ENCODE assay signal across 10 mouse cellular contexts in the genomic region with DNA sequence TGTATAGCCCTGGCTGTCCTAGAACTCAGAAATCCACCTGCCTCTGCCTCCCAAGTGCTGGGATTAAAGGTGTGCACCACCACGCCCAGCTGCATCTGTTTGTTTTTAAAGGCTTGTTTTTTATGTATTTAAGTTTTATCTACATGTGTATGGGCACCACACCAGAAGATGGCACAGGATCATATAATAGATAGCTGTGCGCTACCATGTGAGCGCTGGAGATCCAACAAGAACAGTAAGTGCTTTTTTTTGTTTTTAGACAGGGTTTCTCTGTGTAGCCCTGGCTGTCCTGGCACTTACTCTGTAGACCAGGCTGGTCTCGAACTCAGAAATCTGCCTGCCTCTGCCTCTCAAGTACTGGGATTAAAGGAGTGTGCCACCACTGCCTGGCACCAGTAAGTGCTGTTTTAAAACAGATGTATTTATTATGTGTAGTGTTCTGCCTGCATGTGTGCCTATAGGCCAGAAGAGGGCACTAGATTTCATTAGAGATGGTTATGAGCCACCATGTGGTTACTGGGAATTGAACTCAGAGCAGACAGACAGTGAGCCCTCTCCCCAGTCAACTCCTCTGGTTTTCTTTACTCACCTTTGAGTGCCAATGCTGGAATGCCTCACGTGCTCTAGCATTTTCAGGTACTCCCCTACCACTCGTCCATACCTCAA. TPM values are rescaled to one million over a fixed set of nuclear protein-coding genes. Genes with fewer than 3 reads are reported as not detected.
DNase-seq lines count a peak whose midpoint lies in the region; ATAC-seq and TF ChIP-seq lines count a peak whose summit lies in the region.
"Had no signal": no experiment of that assay in that cellular context is flagged by ENCODE, and none has a peak within 500 bp of the region (broad histone marks: within the 10 kb centered on the region; RNA-seq: fewer than 3 reads in every experiment).

No protein-coding gene starts in this region.

- H3K4me1 ChIP-seq in lung, embryonic 14.5 days (ENCODE audit: insufficient read depth): no peaks in the 10 kb centered on the region
- no peaks in the 10 kb centered on the region for H3K4me1 ChIP-seq in midbrain, postnatal 0 days (ENCODE audit: insufficient read depth, low read length)

- H3K27ac ChIP-seq in lung, embryonic 14.5 days (ENCODE audit: low read depth): no peak overlapping the region
- H3K27ac ChIP-seq in midbrain, postnatal 0 days (ENCODE audit: low read depth, low read length): no peak overlapping the region

- H3K9ac ChIP-seq in lung, embryonic 14.5 days: no peak overlapping the region
- no peak overlapping the region for H3K9ac ChIP-seq in midbrain, postnatal 0 days (replicated peaks; ENCODE audit: low read length, poor library complexity, severe bottlenecking)

- ATAC-seq in lung, embryonic 14.5 days (ENCODE audit: insufficient read depth): no peak
- no peak for ATAC-seq in midbrain, postnatal 0 days (ENCODE audit: low FRiP score)

- no peak overlapping the region for H3K4me2 ChIP-seq in lung, embryonic 14.5 days
- H3K4me2 ChIP-seq in midbrain, postnatal 0 days (ENCODE audit: low read depth, low read length, poor library complexity, severe bottlenecking): no peak overlapping the region

- no peaks in the 10 kb centered on the region for H3K9me3 ChIP-seq in lung, embryonic 14.5 days (ENCODE audit: low read depth, low read length)
- H3K9me3 ChIP-seq in midbrain, postnatal 0 days (ENCODE audit: low read length): no peaks in the 10 kb centered on the region

- H3K27me3 ChIP-seq in lung, embryonic 14.5 days (ENCODE audit: insufficient read depth, low read length): no peaks in the 10 kb centered on the region
- H3K27me3 ChIP-seq in midbrain, postnatal 0 days (ENCODE audit: insufficient read depth, low read length): no peaks in the 10 kb centered on the region

- peaks cover 24% of the 10 kb centered on the region for H3K36me3 ChIP-seq in lung, embryonic 14.5 days (ENCODE audit: insufficient read depth)
- H3K36me3 ChIP-seq in midbrain, postnatal 0 days (ENCODE audit: insufficient read depth, low read length): peaks cover 3% of the 10 kb centered on the region; the same call in 1 of the 2 replicates

- WGBS in lung, embryonic 14.5 days: 87% methylated on average over 6 of the region's 6 CpGs
- 90% methylated on average over 6 of the region's 6 CpGs for WGBS in midbrain, postnatal 0 days

- TF ChIP-seq CTCF in lung, embryonic 14.5 days (IDR thresholded peaks at IDR 0.05; ENCODE audit: low read depth): peak; percentile 48
- TF ChIP-seq CTCF in midbrain, postnatal 0 days (IDR thresholded peaks at IDR 0.05): peak; percentile 56

- H3K4me3 ChIP-seq in lung, embryonic 14.5 days (ENCODE audit: low read depth, low read length): no peak overlapping the region
- no peak overlapping the region for H3K4me3 ChIP-seq in midbrain, postnatal 0 days (ENCODE audit: low read depth, low read length)

- DNase-seq in embryo, embryonic 10 days (ENCODE audit: low spot score): peak; percentile 60
- DNase-seq in embryo, embryonic 9.5 days (ENCODE audit: extremely low spot score): no peak
- peak; percentile 53 for DNase-seq in lung, embryonic 14.5 days
- no peak for DNase-seq in lung, postnatal 36 days
- peak; percentile 54 for DNase-seq in embryo, embryonic 10.5 days (ENCODE audit: low spot score)
- peak; percentile 12 for DNase-seq in midbrain, postnatal 0 days (ENCODE audit: low spot score)
- no peak for DNase-seq in urinary bladder, postnatal 4 days (ENCODE audit: low spot score in 2 of 2)
- DNase-seq in layer of hippocampus, postnatal 14 days (ENCODE audit: low spot score in 2 of 2): no peak
- DNase-seq: adrenal gland, adult 8-10 months; kidney, adult 8-10 months had no signal

RNA-seq across cellular contexts. Expression of a gene that starts 21.3 kb away (rescaled TPM):
- polyA plus RNA-seq in lung, embryonic 14.5 days (2014; fragmentation: Nextera tagmentation; extraction: Ambion mirVana): 39.0 and 39.6 TPM in 2 replicates
- 16.4 and 27.0 TPM in 2 replicates for total RNA-seq in midbrain, postnatal 0 days (2014; rRNA removed)
- 12.9 and 15.1 TPM in 2 replicates for polyA plus RNA-seq in midbrain, postnatal 0 days (2015; fragmentation: Nextera tagmentation; extraction: Ambion mirVana)
- total RNA-seq in layer of hippocampus, postnatal 14 days (2021): 10 to 100 TPM; 36.1 to 36.8 TPM

Comparison
In these comparisons a context has a peak if more than half of its experiments do, and no peak if none do; other contexts are left out.
1. DNase-seq: peak in embryo, embryonic 10 days (single experiment), lung, embryonic 14.5 days (single experiment), embryo, embryonic 10.5 days (single experiment) and midbrain, postnatal 0 days (single experiment); none in embryo, embryonic 9.5 days (single experiment), lung, postnatal 36 days (single experiment), urinary bladder, postnatal 4 days (0 of 2) and layer of hippocampus, postnatal 14 days (0 of 2).